8 mouse cellular contexts compared by ENCODE assay signal in genomic region chr11:118200834-118201830, GRCm38 (mm10). TPM values are rescaled to one million over a fixed set of nuclear protein-coding genes. Genes with fewer than 3 reads are reported as not detected.
DNase-seq lines count a peak whose midpoint lies in the region; ATAC-seq and TF ChIP-seq lines count a peak whose summit lies in the region.

No protein-coding gene starts in this region.

- no peak for DNase-seq in lung, adult 2 months
- DNase-seq in forebrain, embryonic 11.5 days (ENCODE audit: low spot score): no peak
- DNase-seq in kidney, postnatal 14 days: peak; percentile 47
- no peak for DNase-seq in urinary bladder, postnatal 10 days (ENCODE audit: low spot score)
- no peak for DNase-seq in Muller cell, postnatal 12 days (ENCODE audit: inconsistent ontology term)
- no peak for DNase-seq in right cerebral cortex, adult 18-20 months

- H3K36me3 ChIP-seq in lung, embryonic 16.5 days (ENCODE audit: control insufficient read depth, insufficient read depth, low read length): no peaks in the 10 kb centered on the region
- no peaks in the 10 kb centered on the region for H3K36me3 ChIP-seq in forebrain, embryonic 11.5 days (ENCODE audit: control insufficient read depth, insufficient read depth, low read length)
- H3K36me3 ChIP-seq in neural tube, embryonic 13.5 days: no peaks in the 10 kb centered on the region

- no peaks in the 10 kb centered on the region for H3K9me3 ChIP-seq in lung, embryonic 16.5 days (ENCODE audit: control insufficient read depth, low read length)
- no peaks in the 10 kb centered on the region for H3K9me3 ChIP-seq in forebrain, embryonic 11.5 days (ENCODE audit: control insufficient read depth, low read length)
- H3K9me3 ChIP-seq in neural tube, embryonic 13.5 days: no peaks in the 10 kb centered on the region

- H3K4me2 ChIP-seq in lung, embryonic 16.5 days (ENCODE audit: low read depth, low read length): peak overlapping the region; percentile 58
- peak overlapping the region; percentile 71 for H3K4me2 ChIP-seq in forebrain, embryonic 11.5 days (ENCODE audit: low read depth, low read length, severe bottlenecking)
- peak overlapping the region; percentile 81 for H3K4me2 ChIP-seq in neural tube, embryonic 13.5 days

- no peaks in the 10 kb centered on the region for H3K27me3 ChIP-seq in lung, embryonic 16.5 days (ENCODE audit: control insufficient read depth, insufficient read depth, low read depth, low read length)
- no peaks in the 10 kb centered on the region for H3K27me3 ChIP-seq in forebrain, embryonic 11.5 days (ENCODE audit: control insufficient read depth, insufficient read depth, low read length)
- no peaks in the 10 kb centered on the region for H3K27me3 ChIP-seq in neural tube, embryonic 13.5 days

- H3K9ac ChIP-seq in lung, embryonic 16.5 days (ENCODE audit: low read length): peak overlapping the region; percentile 59
- H3K9ac ChIP-seq in forebrain, embryonic 11.5 days (ENCODE audit: low read length): peak overlapping the region; percentile 80
- H3K9ac ChIP-seq in neural tube, embryonic 13.5 days: peak overlapping the region; percentile 88

- H3K4me1 ChIP-seq in lung, embryonic 16.5 days (replicated peaks; ENCODE audit: control insufficient read depth, insufficient read depth, low read length): peaks cover 63% of the 10 kb centered on the region
- H3K4me1 ChIP-seq in lung, adult 2 months (ENCODE audit: control insufficient read depth, insufficient read depth, low read length): peaks cover 67% of the 10 kb centered on the region
- peaks cover 42% of the 10 kb centered on the region for H3K4me1 ChIP-seq in forebrain, embryonic 11.5 days (replicated peaks; ENCODE audit: control insufficient read depth, insufficient read depth, low read length)
- H3K4me1 ChIP-seq in neural tube, embryonic 13.5 days (replicated peaks): peaks cover 85% of the 10 kb centered on the region

- peak overlapping the region; percentile 74 for H3K27ac ChIP-seq in lung, embryonic 16.5 days (ENCODE audit: low read length)
- H3K27ac ChIP-seq in forebrain, embryonic 11.5 days (ENCODE audit: low read depth, low read length): no peak overlapping the region
- H3K27ac ChIP-seq in neural tube, embryonic 13.5 days (replicated peaks): peak overlapping the region; percentile 99

- WGBS in lung, embryonic 16.5 days: 19% methylated on average over 11 of the region's 11 CpGs
- WGBS in lung, adult 2 months: 37% methylated on average over 11 of the region's 11 CpGs
- WGBS in forebrain, embryonic 11.5 days: 40% methylated on average over 11 of the region's 11 CpGs
- WGBS in neural tube, embryonic 13.5 days: 20% methylated on average over 11 of the region's 11 CpGs

- no peak for TF ChIP-seq CTCF in lung, adult 2 months (IDR thresholded peaks at IDR 0.05; ENCODE audit: insufficient read depth, low read length)

- TF ChIP-seq POLR2A in lung, adult 2 months (IDR thresholded peaks at IDR 0.05; ENCODE audit: borderline replicate concordance, extremely low read depth, low read depth, low read length): no peak

- ATAC-seq in lung, embryonic 16.5 days (ENCODE audit: low read depth): peak; percentile 31
- no peak for ATAC-seq in forebrain, embryonic 11.5 days (replicated peaks; ENCODE audit: low FRiP score)
- no peak for ATAC-seq in neural tube, embryonic 13.5 days (ENCODE audit: low read depth)

- peak overlapping the region; percentile 42; the same call in 1 of the 2 replicates for H3K4me3 ChIP-seq in lung, embryonic 16.5 days (ENCODE audit: low read length)
- no peak overlapping the region for H3K4me3 ChIP-seq in lung, adult 2 months (replicated peaks; ENCODE audit: extremely low read depth, low read depth, low read length)
- peak overlapping the region; percentile 35; the same call in 1 of the 2 replicates for H3K4me3 ChIP-seq in forebrain, embryonic 11.5 days (ENCODE audit: low read depth, low read length)
- peak overlapping the region; percentile 54 for H3K4me3 ChIP-seq in neural tube, embryonic 13.5 days

RNA-seq across cellular contexts. Expression of gene Cyth1, which starts 47.3 kb away (rescaled TPM):
- 14.1 and 14.4 TPM in 2 replicates for polyA plus RNA-seq in lung, embryonic 16.5 days (2015; fragmentation: Nextera tagmentation; extraction: Ambion mirVana)
- 23.1 and 24.0 TPM in 2 replicates for polyA plus RNA-seq in lung, adult 2 months (2012; rRNA removed)
- 11.5 and 12.1 TPM in 2 replicates for polyA plus RNA-seq in forebrain, embryonic 11.5 days (2014; fragmentation: Nextera tagmentation; extraction: Ambion mirVana)
- 24.4 and 25.2 TPM in 2 replicates for polyA plus RNA-seq in neural tube, embryonic 13.5 days (2015; fragmentation: Nextera tagmentation; extraction: Ambion mirVana)
